Mouse (Mus musculus) hindbrain, embryonic 12.5 days (tissue): ENCODE results near the gene Dhx57. TPM values are rescaled to one million over a fixed set of nuclear protein-coding genes. Genes with fewer than 3 reads are reported as not detected.
"Not testable (repeated sequence)": the region's sequence is repeated elsewhere in the genome, so short reads cannot be mapped to it uniquely, and the experiment has no call there.

ENCODE experiments used
- ATAC-seq: fragments of 200-750 bp; cut with Nextera tagmentation; 2 replicates; pipeline ENCODE4 v1.8.0; 2017; ENCODE audit warnings: moderate TSS enrichment; ENCODE audit not compliant: low FRiP score
- H3K27ac ChIP-seq: fragments of 300-500 bp; sonication (generic); 2 replicates; pipeline ENCODE4 v1.5.1; 2016; ENCODE audit warnings: mild to moderate bottlenecking
- H3K27me3 ChIP-seq: fragments of 300-500 bp; sonication (generic); 2 replicates; pipeline ENCODE4 v1.6.1; 2016; ENCODE audit warnings: mild to moderate bottlenecking
- H3K36me3 ChIP-seq: fragments of 300-500 bp; sonication (generic); 2 replicates; pipeline ENCODE4 v1.6.1; 2016; ENCODE audit warnings: mild to moderate bottlenecking
- H3K4me1 ChIP-seq: fragments of 300-500 bp; sonication (generic); 2 replicates; pipeline ENCODE4 v1.6.1; 2016
- H3K4me2 ChIP-seq: fragments of 300-500 bp; sonication (generic); replicated peaks from 2 replicates; pipeline ENCODE4 v1.6.1; 2016; ENCODE audit warnings: mild to moderate bottlenecking
- H3K4me3 ChIP-seq: fragments of 300-500 bp; sonication (generic); 2 replicates; pipeline ENCODE4 v1.5.1; 2016; ENCODE audit warnings: mild to moderate bottlenecking
- H3K9ac ChIP-seq: fragments of 300-500 bp; sonication (generic); 2 replicates; pipeline ENCODE4 v1.6.1; 2016; ENCODE audit warnings: mild to moderate bottlenecking, moderate library complexity
- H3K9me3 ChIP-seq: fragments of 300-500 bp; sonication (generic); replicated peaks from 2 replicates; pipeline ENCODE4 v1.6.1; 2016; ENCODE audit warnings: mild to moderate bottlenecking
- WGBS: fragments of 180-500 bp; shearing (Covaris S2); methylation state at CpG from one replicate; pipeline ENCODE4 v1.1.7; 2016; 5-methylcytosine and 5-hydroxymethylcytosine counted together
- polyA plus RNA-seq: library from polyadenylated mRNA; unstranded; fragments of >200 nt; fragmentation: Nextera tagmentation; extraction: Ambion mirVana; gene quantifications from 2 replicates; pipeline ENCODE4 v1.2.1, GENCODE M21; 2016

Dhx57 gene
- polyA plus RNA-seq, 1 experiment from 2014 or later, result 42.7 TPM

DNA sequence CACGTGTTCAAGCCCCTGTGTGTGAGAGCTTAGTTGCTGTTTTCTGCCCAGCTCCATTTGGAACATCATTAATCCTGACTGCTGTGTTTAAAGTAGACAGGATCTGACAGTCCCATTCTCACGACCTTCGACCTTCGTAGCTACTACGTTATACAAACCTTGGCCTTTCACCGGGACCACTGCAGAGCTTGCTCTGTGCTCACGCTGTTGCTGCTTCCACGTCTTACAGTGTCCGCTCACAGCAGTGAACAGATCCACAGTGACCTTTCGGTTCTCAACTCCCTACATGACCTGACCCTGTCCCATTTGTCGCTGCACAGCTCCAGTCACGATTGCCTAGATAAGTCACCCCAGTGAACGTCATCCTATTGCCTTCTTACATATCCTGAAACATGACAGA, 47.2 kb downstream of the Dhx57 start:
- Histone ChIP-seq H3K9me3 (no peaks in the 10 kb centered on the region), H3K4me1 (no peaks in the 10 kb centered on the region), H3K9ac (no peak overlapping the region), H3K4me2 (no peak overlapping the region), H3K27ac (no peak overlapping the region), H3K27me3 (no peaks in the 10 kb centered on the region), H3K36me3 (peaks cover 89% of the 10 kb centered on the region), H3K4me3 (no peak overlapping the region)
- ATAC-seq, result no peak
- WGBS, result 66% methylated on average over 13 of the region's 13 CpGs

- Histone ChIP-seq H3K36me3 (peaks cover 83% of the 10 kb centered on the region), H3K9me3 (no peaks in the 10 kb centered on the region), H3K4me3 (no peak overlapping the region), H3K9ac (no peak overlapping the region), H3K27me3 (no peaks in the 10 kb centered on the region), H3K4me2 (no peak overlapping the region), H3K4me1 (no peaks in the 10 kb centered on the region), H3K27ac (no peak overlapping the region)
- 83% methylated on average over 9 of the region's 9 CpGs for WGBS
- ATAC-seq, result no peak
Observed at GRCm38 (mm10) chr17:80241594-80241993, 48.7 kb downstream of the Dhx57 start.

DNA sequence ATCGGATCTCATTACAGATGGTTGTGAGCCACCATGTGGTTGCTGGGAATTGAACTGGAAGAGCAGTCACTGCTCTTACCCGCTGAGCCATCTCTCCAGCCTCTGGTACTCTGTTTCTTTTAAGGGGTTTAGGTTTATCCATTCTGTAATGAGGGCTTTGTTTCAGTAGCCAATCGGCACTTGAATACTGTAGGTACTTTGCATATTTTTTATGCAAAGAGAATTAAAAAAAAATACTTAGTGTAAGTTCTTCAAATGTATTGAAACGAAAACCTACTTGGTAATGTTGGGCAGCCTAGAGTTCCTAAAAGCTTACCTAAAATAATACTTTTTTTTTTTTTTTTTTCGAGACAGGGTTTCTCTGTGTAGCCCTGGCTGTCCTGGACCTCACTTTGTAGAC, 52.8 kb downstream of the Dhx57 start:
- no peak overlapping the region for H3K4me3 ChIP-seq
- WGBS, result 92% methylated on average over 5 of the region's 5 CpGs
- no peaks in the 10 kb centered on the region for H3K4me1 ChIP-seq
- no peak for ATAC-seq
- H3K9me3 ChIP-seq, result no peaks in the 10 kb centered on the region
- no peak overlapping the region for H3K27ac ChIP-seq
- peaks cover 44% of the 10 kb centered on the region for H3K36me3 ChIP-seq
- H3K9ac ChIP-seq, result no peak overlapping the region
- H3K27me3 ChIP-seq, result no peaks in the 10 kb centered on the region
- no peak overlapping the region for H3K4me2 ChIP-seq

DNA sequence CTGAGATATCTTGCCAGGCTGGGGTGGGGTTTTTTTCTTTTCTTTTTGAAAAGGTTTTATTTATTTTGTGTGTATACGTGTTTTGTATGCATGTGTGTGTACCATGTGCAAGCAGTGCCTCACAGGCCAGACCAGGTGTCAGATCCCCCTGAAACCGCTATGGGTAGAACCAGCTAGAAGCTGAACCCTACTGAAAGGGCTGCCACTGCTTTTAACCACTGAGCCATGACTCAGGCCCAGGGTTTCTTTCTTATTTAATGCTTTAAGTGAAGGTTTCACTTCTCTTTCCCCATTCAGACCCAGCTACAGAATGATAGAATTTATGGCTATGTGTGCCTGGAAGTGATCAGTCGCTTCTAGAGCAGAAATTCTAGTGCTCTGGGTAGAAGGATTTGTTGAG, 53.5 kb downstream of the Dhx57 start:
- Histone ChIP-seq H3K4me3 (no peak overlapping the region), H3K27me3 (no peaks in the 10 kb centered on the region), H3K27ac (no peak overlapping the region), H3K9ac (no peak overlapping the region), H3K4me1 (no peaks in the 10 kb centered on the region), H3K36me3 (peaks cover 40% of the 10 kb centered on the region), H3K4me2 (no peak overlapping the region), H3K9me3 (no peaks in the 10 kb centered on the region)
- ATAC-seq, result no peak
- WGBS, result 91% methylated on average over 3 of the region's 3 CpGs

DNA sequence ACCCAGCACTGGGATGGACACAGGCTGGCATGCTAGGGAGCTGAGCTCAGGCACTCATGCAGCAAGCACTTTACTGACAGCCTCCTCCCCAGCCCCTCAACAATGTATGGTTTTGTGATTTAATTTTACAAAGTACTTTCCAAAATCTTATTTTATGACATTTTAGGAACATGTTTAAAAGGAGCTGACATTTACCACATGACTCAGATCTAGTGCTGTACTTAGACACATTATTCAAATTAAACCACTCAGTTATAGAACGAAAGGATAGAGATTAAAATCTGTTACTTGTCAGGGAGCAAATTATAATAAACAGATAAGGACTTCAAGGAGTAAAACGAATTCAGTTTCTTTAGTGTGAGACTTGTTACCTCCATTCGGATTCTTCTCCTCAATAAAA, 54.8 kb downstream of the Dhx57 start:
- H3K4me1 ChIP-seq, result no peaks in the 10 kb centered on the region
- H3K9ac ChIP-seq, result no peak overlapping the region
- peaks cover 30% of the 10 kb centered on the region for H3K36me3 ChIP-seq
- no peaks in the 10 kb centered on the region for H3K9me3 ChIP-seq
- no peak overlapping the region for H3K4me3 ChIP-seq
- H3K27ac ChIP-seq, result no peak overlapping the region
- H3K4me2 ChIP-seq, result no peak overlapping the region
- no peaks in the 10 kb centered on the region for H3K27me3 ChIP-seq
- ATAC-seq, result no peak
- WGBS, result 83% methylated on average over 3 of the region's 3 CpGs

DNA sequence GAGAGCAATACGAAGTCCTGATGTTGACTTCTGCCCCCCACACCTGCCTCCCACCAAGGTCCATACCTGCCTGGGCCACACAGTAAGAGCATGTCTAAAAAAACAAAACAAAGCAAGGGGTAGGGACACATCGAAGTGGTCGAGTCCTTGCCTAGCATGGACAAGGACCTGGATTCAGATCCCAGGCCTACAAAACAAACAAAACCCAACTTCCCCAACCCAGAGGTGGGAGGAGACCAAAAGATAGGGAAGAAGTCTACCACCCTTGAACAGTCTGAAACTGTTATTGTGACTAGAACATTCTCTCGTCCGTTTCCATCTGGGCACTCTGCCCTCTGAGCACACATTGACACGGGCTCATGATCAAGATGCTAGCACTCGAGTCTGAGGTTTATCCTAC, 55.9 kb downstream of the Dhx57 start:
- no peaks in the 10 kb centered on the region for H3K27me3 ChIP-seq
- peaks cover 21% of the 10 kb centered on the region for H3K36me3 ChIP-seq
- WGBS, result 88% methylated on average over 7 of the region's 7 CpGs
- H3K4me3 ChIP-seq, result no peak overlapping the region
- no peak for ATAC-seq
- no peaks in the 10 kb centered on the region for H3K9me3 ChIP-seq
- H3K27ac ChIP-seq, result no peak overlapping the region
- H3K9ac ChIP-seq, result no peak overlapping the region
- H3K4me2 ChIP-seq, result no peak overlapping the region
- H3K4me1 ChIP-seq, result 0 out of 2 replicates have a peak, but pooled peaks cover 1% of the 10 kb centered on the region

GRCm38 (mm10) chr17:80233844-80234243, 56.4 kb downstream of the Dhx57 start:
- H3K27ac ChIP-seq, result no peak overlapping the region
- no peak for ATAC-seq
- no peaks in the 10 kb centered on the region for H3K9me3 ChIP-seq
- 96% methylated on average over 5 of the region's 5 CpGs for WGBS
- no peak overlapping the region for H3K4me2 ChIP-seq
- H3K36me3 ChIP-seq, result peaks cover 21% of the 10 kb centered on the region
- no peaks in the 10 kb centered on the region for H3K27me3 ChIP-seq
- H3K9ac ChIP-seq, result no peak overlapping the region
- H3K4me1 ChIP-seq, result 0 out of 2 replicates have a peak, but pooled peaks cover 2% of the 10 kb centered on the region
- H3K4me3 ChIP-seq, result no peak overlapping the region

- peaks cover 7% of the 10 kb centered on the region for H3K4me1 ChIP-seq
- no peak for ATAC-seq
- no peak overlapping the region for H3K4me3 ChIP-seq
- peaks cover 9% of the 10 kb centered on the region; the same call in 1 of the 2 replicates for H3K36me3 ChIP-seq
- H3K9ac ChIP-seq, result no peak overlapping the region
- H3K4me2 ChIP-seq, result no peak overlapping the region
- H3K9me3 ChIP-seq, result no peaks in the 10 kb centered on the region
- no peak overlapping the region for H3K27ac ChIP-seq
- no peaks in the 10 kb centered on the region for H3K27me3 ChIP-seq
- 83% methylated on average over 2 of the region's 2 CpGs for WGBS
Observed at GRCm38 (mm10) chr17:80229396-80229795, 60.9 kb downstream of the Dhx57 start.

GRCm38 (mm10) chr17:80225142-80225541, 65.1 kb downstream of the Dhx57 start:
- ATAC-seq, result not testable (repeated sequence)

GRCm38 (mm10) chr17:80224326-80225116, 65.8 kb downstream of the Dhx57 start, which contains the start of gene Gemin6:
TSS of gene Gemin6 (plus strand) at chr17:80224441.
- peaks cover 7% of the 10 kb centered on the region for H3K4me1 ChIP-seq
- H3K36me3 ChIP-seq, result peaks cover 9% of the 10 kb centered on the region; the same call in 1 of the 2 replicates
- H3K27me3 ChIP-seq, result no peaks in the 10 kb centered on the region
- no peaks in the 10 kb centered on the region for H3K9me3 ChIP-seq
- H3K4me2 ChIP-seq, result peak within 1 kb of the TSS; percentile 76
- peak; percentile 98 for ATAC-seq
- H3K27ac ChIP-seq, result peak within 1 kb of the TSS; percentile 81
- H3K9ac ChIP-seq, result peak within 1 kb of the TSS; percentile 65
- WGBS, result under 1% methylated on average over 33 of the region's 33 CpGs
- peak within 1 kb of the TSS; percentile 57 for H3K4me3 ChIP-seq

More at GRCm38 (mm10) chr17:80225142-80225541, 65.1 kb downstream of the Dhx57 start:
- WGBS, result 56% methylated on average over 5 of the region's 5 CpGs
- not testable (repeated sequence) for H3K4me1 ChIP-seq, H3K9me3 ChIP-seq, H3K27ac ChIP-seq, H3K27me3 ChIP-seq, H3K36me3 ChIP-seq
- Histone ChIP-seq H3K4me2 (peak overlapping the region; percentile 76), H3K9ac (peak overlapping the region; percentile 65), H3K4me3 (peak overlapping the region; percentile 57)

DNA sequence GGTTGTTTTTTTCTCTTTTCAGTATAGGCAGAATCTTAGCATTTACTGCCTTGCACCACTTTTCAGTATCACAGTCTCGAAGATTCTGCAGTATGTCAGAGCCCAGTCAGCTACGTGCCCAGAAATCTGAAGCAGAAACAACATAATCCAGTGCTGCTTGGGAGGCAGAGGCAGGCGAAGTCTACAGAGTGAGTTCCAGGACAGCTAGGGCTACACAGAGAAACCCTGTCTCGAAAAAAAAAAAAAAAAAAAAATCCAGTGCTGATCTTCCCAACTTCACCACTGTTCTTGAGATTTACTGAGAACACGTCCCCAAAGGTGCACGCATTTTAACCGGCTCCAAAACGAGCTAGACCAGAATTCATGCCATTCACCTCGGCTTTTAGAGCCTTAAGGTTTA, 66.4 kb downstream of the Dhx57 start:
- Histone ChIP-seq H3K9ac (peak overlapping the region; percentile 65; the same call in 1 of the 2 replicates), H3K4me3 (peak overlapping the region; percentile 57)
- WGBS, result 11% methylated on average over 9 of the region's 9 CpGs

DNA sequence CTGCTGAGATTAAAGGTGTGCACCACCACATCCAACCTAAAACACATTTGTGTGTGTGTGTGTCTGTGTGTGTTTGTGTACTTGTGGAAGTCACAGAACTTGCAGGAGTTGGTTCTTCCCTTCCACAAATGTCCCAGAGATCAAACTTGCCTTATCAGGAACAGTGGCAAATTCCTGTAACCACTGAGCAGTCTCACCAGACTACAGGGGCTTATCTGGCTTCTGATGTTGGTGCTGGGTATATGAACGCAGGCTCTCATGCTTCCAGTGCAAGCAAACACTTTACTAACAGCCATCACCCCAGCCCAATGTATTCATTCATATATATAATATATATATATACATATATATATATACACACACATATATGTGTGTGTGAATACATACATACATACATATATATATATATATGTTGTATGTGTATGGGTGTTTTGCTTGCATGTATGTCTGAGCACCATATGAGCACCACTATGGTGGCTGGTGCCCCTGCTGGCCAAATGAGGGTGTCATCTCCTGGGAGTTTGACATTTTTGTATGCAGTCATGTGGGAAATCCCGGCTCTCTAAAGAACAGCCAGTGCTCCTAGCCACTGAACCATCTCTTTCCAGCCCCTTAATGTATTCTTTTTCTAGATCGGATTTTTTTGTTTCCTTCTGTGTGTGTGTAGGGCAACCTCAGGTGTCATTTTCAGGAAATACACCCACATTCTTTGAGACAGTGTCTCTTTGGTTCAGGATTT, 68.2 kb downstream of the Dhx57 start:
- H3K4me1 ChIP-seq, result peaks cover 5% of the 10 kb centered on the region
- no peaks in the 10 kb centered on the region for H3K9me3 ChIP-seq
- H3K9ac ChIP-seq, result no peak overlapping the region
- 62% methylated on average over 3 of the region's 3 CpGs for WGBS
- no peaks in the 10 kb centered on the region for H3K36me3 ChIP-seq
- H3K27me3 ChIP-seq, result no peaks in the 10 kb centered on the region
- no peak overlapping the region for H3K27ac ChIP-seq
- no peak overlapping the region for H3K4me3 ChIP-seq
- ATAC-seq, result no peak
- H3K4me2 ChIP-seq, result no peak overlapping the region

More for the DNA sequence above, 66.4 kb downstream of the Dhx57 start:
- Histone ChIP-seq H3K27ac (peak overlapping the region; percentile 81; the same call in 1 of the 2 replicates), H3K27me3 (no peaks in the 10 kb centered on the region), H3K4me2 (peak overlapping the region; percentile 76), H3K9me3 (no peaks in the 10 kb centered on the region), H3K4me1 (peaks cover 5% of the 10 kb centered on the region), H3K36me3 (peaks cover 3% of the 10 kb centered on the region; the same call in 1 of the 2 replicates)
- peak; percentile 64 for ATAC-seq
